Mouse (Mus musculus) gastrocnemius, postnatal 36 days (tissue): ENCODE data around the gene Sdhaf1. TPM values are rescaled to one million over a fixed set of nuclear protein-coding genes. Genes with fewer than 3 reads are reported as not detected.

Experiments used
- total RNA-seq, 2 experiments: library from RNA; stranded (reverse); gene quantifications; 2 replicates each; pipeline ENCODE4 v1.2.3; 2021

The Sdhaf1 gene
- total RNA-seq, 2 experiments from 2014 or later, result 6.9 to 7.3 TPM

Other genes starting within 250 kb of the Sdhaf1 start
- gene Gm26920, start 233.5 kb downstream of the Sdhaf1 start, total RNA-seq, result not detected
- 1 to 10 TPM; 1.8 to 2.9 TPM for gene Zfp566, start 233.4 kb downstream of the Sdhaf1 start, total RNA-seq
- gene Zfp260, start 229.1 kb downstream of the Sdhaf1 start, total RNA-seq, result 10 to 100 TPM; 25.9 to 28.9 TPM
- gene Zfp382, start 202.0 kb downstream of the Sdhaf1 start, total RNA-seq, result under 1 TPM; 0.59 to 0.99 TPM
- 10 to 100 TPM; 19.2 to 23.6 TPM for gene Zfp146, start 154.1 kb downstream of the Sdhaf1 start, total RNA-seq
- 1,000 to 10,000 TPM in 1 of 2 experiments, 100 to 1,000 TPM in 1; 976 to 1,017 TPM for gene Cox7a1, start 139.8 kb downstream of the Sdhaf1 start, total RNA-seq
- gene Capns1, start 125.1 kb downstream of the Sdhaf1 start, total RNA-seq, result 100 to 1,000 TPM; 188 to 196 TPM
- 10 to 100 TPM; 53.9 to 58.8 TPM for gene Polr2i, start 91.9 kb downstream of the Sdhaf1 start, total RNA-seq
- 10 to 100 TPM; 29.9 to 30.0 TPM for gene Tbcb, start 91.6 kb downstream of the Sdhaf1 start, total RNA-seq
- gene Ovol3, start 88.2 kb downstream of the Sdhaf1 start, total RNA-seq, result not detected
- under 1 TPM in 1 of 2 experiments, not detected in 1; 0.25 TPM for gene Thap8, start 43.8 kb downstream of the Sdhaf1 start, total RNA-seq
- 1 to 10 TPM; 2.2 to 2.7 TPM for gene Wdr62, start 43.5 kb downstream of the Sdhaf1 start, total RNA-seq
- 1 to 10 TPM; 4.5 to 5.6 TPM for gene Clip3, start 32.2 kb downstream of the Sdhaf1 start, total RNA-seq
- gene Alkbh6, start 15.2 kb downstream of the Sdhaf1 start, total RNA-seq, result 10 to 100 TPM; 18.3 to 18.4 TPM
- 1 to 10 TPM in 1 of 2 experiments, not detected in 1; 1.9 TPM for gene Syne4, start 9.1 kb downstream of the Sdhaf1 start, total RNA-seq
- under 1 TPM; 0.48 to 0.72 TPM for gene E130208F15Rik, start 2.2 kb downstream of the Sdhaf1 start, total RNA-seq
- gene Lrfn3, start 38.9 kb upstream of the Sdhaf1 start, total RNA-seq, result 1 to 10 TPM; 2.9 to 3.2 TPM
- 1 to 10 TPM; 2.9 to 5.7 TPM for gene Tyrobp, start 89.9 kb upstream of the Sdhaf1 start, total RNA-seq
- under 1 TPM in 1 of 2 experiments, not detected in 1; 0.86 TPM for gene Hcst, start 96.0 kb upstream of the Sdhaf1 start, total RNA-seq
- under 1 TPM; 0.12 to 0.20 TPM for gene Nfkbid, start 97.8 kb upstream of the Sdhaf1 start, total RNA-seq
- gene Aplp1, start 121.6 kb upstream of the Sdhaf1 start, total RNA-seq, result 1 to 10 TPM in 1 of 2 experiments, under 1 TPM in 1; 0.62 to 1.0 TPM
- not detected for gene Kirrel2, start 133.8 kb upstream of the Sdhaf1 start, total RNA-seq
- gene Nphs1, start 134.4 kb upstream of the Sdhaf1 start, total RNA-seq, result not detected
- not detected for gene Prodh2, start 169.7 kb upstream of the Sdhaf1 start, total RNA-seq
- 1 to 10 TPM in 1 of 2 experiments, under 1 TPM in 1; 0.49 to 1.0 TPM for gene Arhgap33, start 211.2 kb upstream of the Sdhaf1 start, total RNA-seq
- gene Hspb6, start 228.3 kb upstream of the Sdhaf1 start, total RNA-seq, result 1,000 to 10,000 TPM; 1,132 to 1,502 TPM
- 1 to 10 TPM; 3.3 to 8.2 TPM for gene Proser3, start 228.4 kb upstream of the Sdhaf1 start, total RNA-seq
- gene Lin37, start 235.9 kb upstream of the Sdhaf1 start, total RNA-seq, result 10 to 100 TPM in 1 of 2 experiments, 1 to 10 TPM in 1; 9.6 to 12.4 TPM
- gene U2af1l4, start 239.4 kb upstream of the Sdhaf1 start, total RNA-seq, result 10 to 100 TPM; 51.8 to 52.3 TPM
- gene Gm49396, start 239.4 kb upstream of the Sdhaf1 start, total RNA-seq, result 1 to 10 TPM; 1.8 TPM
- 10 to 100 TPM; 95.1 to 99.1 TPM for gene Psenen, start 239.7 kb upstream of the Sdhaf1 start, total RNA-seq
- under 1 TPM in 1 of 2 experiments, not detected in 1; 0.38 TPM for gene Igflr1, start 241.5 kb upstream of the Sdhaf1 start, total RNA-seq